Mouse (Mus musculus) layer of hippocampus, postnatal 36 days (tissue): ENCODE measurements around the gene Dis3l. TPM values are rescaled to one million over a fixed set of nuclear protein-coding genes. Genes with fewer than 3 reads are reported as not detected.
"Not testable (repeated sequence)": the region's sequence is repeated elsewhere in the genome, so short reads cannot be mapped to it uniquely, and the experiment has no call there.

Experiments used
- DNase-seq, 2 experiments: peaks; one replicate each; pipeline ENCODE4 v3.0.0; 2022
- total RNA-seq, 2 experiments: library from RNA; stranded (reverse); gene quantifications; 2 replicates each; pipeline ENCODE4 v1.2.3; 2021

Gene Dis3l
- total RNA-seq, 2 experiments from 2014 or later = 28.6 to 30.3 TPM

DNA sequence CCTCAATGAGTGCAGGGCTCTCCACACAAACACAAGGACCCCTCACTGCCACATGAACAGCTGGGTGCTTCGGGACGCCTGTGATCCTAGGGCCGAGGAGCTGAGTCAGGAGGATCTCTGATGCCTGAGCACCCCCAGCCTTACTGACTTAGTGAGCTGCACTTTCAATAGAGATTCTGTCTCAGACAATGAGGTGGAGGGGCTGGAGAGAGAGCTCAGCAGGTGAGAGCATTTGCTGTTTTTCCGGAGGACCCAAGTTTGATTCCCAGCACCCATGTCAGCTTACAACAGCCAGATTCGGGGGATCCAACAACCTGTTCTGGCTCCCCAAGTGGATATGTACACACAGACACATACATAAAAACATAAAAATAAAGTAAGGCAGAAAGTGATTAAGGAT lies 24.1 kb downstream of the Dis3l start:
- no peak for DNase-seq

DNA sequence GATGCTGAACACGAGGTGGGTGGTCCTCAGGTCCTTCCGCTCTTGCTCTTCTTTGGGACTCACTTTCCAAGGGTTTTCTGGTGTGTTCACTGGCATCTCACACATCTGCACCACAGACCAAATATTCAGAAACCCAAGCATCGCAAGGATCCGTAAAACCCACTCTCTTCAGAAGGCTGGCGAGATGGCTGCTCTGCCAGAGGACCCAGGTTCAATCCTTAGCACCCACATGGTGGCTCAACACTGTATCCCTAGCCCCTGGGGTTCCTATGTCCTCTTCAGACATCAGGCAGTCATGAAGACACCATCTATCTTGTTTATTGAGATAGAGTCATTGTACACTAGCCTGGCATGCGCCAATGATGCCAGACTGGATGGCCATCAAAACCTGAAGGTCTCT lies 26.4 kb downstream of the Dis3l start:
- DNase-seq = no peak

DNA sequence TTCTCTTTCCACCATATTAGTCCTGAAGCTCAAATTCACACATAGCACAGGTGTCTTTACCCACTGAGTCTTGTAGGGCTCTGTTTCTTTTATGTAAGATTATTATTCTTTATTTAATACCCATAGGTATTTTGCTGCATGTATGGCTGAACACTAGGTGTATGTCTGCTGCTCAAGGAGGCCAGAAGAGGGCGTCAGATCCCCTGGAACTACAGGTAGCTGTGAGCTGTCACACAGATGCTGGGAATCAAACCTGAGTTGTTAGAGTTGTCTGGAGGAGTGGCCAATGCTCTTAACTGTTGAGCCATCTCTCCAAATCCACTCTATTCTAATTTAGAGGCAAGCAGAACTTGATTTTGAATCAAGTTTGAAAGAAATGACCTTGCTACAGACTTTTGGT lies 29.0 kb downstream of the Dis3l start:
- DNase-seq = no peak

DNA sequence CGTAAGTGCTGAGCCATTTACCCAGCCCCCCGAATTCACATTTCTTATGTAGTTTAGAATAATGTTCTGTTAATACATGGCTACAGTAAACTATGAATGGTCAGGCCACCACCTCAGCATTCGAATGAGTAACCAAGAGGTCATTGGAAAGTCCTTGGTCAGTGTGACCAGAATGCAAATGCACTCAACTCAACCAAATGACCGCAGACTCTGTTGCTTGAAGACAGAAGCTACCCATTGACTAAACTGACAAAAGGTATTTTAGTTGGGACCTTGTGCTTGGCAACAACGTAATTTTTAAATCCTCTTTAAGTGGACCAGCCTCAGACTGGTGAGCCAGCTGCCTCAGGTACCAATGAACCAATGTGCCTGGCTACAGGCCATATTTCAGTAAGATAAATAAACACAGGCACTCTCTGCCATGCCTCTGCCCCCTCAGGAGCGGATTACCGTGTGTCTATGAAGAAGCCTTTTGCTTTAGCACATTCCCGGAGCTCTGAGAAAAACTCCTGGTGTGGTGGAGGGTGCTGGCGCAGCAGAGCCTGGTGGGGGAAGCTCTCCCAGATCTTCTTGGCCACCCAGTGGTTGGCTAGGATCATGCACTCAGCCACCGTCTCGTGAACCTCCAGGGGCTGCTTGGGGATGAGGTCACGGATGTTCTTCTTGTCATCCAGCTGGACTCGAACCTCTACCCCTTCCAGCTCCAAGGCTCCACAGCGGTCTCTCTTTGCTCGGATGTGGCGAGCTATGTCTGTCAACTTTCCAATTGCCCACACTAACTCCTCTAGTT lies 29.9 kb downstream of the Dis3l start:
- no peak for DNase-seq

DNA sequence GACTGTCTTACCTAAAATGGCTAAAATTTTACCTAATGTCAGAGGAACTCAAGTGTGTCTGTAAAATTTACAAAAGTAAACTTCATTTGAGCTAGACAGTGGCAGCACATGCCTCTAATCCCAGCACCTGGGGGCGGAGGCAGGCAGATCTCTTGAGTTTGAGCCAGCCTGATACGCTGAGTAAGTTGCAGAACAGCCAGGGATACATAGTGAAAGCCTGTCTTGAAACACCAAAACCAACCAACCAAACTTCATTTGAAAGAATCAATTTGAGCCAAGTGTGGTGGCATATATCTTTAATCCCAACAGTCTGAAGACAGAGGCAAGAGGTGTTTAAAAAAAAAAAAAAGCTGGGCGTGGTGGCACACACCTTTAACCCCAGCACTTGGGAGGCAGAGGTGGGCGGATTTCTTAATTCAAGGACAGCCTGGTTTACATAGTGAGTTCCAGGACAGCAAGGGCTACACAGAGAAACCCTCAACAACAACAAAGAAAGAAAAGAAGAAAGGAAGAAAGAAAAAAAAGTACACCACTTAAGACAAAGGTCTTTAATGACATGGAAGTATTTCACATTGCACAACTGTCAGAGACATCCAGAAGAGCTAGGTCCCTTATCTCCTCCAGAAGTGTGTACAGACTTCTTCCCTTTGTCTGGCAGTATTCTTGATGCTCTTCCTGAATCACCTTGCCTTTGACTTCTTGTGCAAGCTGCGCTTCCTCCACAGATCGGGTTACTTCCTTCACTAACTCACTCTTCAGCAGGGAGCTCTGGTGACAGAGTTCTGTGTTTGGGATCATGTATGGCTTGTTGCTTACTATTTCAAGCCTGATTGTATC lies 34.4 kb downstream of the Dis3l start:
- DNase-seq = no peak

DNA sequence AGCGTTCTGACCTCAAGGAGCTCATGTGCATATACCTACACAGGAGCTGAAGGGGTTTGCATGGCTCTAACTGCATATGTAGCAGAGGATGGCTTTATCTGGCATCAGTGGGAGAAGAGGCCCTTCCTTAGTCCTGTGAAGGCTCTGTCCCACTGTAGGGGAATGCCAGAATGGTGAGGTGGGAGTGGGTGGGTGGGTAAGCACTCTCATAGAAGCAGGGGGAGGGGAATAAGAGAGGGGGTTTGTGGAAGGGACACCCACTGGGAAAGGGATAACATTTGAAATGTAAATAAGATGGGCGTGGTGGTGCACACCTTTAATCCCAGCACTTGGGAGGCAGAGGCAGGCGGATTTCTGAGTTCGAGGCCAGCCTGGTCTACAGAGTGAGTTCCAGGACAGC lies 38.0 kb downstream of the Dis3l start:
- not testable (repeated sequence) for DNase-seq

DNA sequence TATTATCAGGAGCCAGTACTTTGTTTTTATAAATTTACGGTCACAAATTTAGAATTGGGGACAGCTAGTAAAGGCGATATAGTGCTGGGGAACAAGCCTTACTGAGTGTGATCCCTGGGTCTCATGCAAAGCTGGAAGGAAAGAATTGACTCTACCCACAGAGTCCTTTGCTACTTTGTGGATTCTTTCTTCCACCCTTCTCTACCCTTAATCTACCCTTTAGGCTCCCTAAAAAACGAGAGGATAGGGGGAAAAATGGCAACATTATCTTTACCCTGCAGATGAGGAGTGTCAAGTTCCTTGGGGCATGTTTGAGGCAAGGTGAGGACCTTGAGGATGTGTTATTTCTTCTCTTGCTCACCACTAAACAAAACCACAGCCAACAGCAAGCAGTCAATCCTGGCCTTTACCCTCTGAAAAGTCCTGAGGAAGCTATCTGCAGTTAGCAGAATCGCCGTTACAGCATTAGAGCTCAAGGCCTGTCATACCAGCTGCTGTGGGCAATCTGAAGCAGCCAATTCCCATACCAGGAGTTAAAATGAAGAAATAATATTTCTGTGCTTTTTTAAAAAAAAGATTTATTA lies 58.6 kb downstream of the Dis3l start:
- DNase-seq = no peak

DNA sequence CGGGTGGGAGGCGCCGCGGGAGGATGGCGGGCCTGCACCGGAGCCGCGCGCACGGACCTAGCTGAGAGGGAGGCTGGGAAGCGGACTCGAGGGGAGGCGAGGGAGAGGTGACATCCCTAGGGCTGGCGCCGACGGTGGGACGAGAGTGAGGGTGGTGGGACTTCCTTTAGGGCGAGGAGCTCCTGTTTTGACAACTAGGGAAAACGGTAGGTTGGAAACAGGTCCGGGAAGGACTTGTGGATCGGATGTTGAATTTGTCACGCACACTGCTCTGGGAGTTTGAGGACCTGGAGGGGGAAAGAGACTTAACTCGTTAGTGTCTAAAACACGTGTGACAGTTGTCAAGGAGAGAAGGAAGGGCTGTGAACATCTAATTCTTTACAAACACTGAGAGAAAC lies 59.3 kb downstream of the Dis3l start:
- no peak for DNase-seq

DNA sequence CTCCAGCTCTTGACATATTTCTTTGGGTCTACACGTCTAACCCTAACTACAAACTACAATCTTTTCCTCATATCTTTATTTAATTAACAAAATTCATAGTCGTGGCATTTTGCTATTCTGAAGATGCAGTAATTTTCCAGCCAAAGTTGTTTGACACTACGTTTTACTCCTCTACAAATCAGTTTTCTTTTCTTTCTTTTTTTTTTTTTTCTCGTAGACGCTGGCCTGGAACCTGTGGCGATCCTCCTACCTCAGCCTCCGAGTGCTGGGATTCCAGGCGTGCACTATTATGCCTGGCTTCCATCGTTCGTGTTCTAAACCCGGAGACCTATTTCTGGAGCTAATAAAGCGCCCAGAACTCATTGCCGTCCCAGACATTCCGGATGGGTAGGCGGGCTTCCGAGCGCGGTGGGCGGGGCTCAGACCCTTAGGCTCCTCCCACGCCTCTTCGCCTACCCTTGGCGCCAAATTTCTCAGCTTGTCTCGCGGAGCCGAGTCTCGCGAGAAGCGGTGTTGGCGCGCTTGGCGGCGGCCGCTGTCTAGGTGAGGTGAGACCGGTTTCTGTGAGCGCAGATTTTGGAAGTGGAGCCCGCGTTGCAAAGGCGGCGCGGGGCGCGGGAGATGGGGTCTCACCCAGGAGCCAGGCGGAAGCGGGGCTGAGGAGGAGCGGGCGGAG lies 59.8 kb downstream of the Dis3l start, which contains the start of gene Tipin:
Gene Tipin, plus strand, starts transcription at position 477 of the 676 bp plus-strand sequence.
- peak; percentile 91 for DNase-seq

DNA sequence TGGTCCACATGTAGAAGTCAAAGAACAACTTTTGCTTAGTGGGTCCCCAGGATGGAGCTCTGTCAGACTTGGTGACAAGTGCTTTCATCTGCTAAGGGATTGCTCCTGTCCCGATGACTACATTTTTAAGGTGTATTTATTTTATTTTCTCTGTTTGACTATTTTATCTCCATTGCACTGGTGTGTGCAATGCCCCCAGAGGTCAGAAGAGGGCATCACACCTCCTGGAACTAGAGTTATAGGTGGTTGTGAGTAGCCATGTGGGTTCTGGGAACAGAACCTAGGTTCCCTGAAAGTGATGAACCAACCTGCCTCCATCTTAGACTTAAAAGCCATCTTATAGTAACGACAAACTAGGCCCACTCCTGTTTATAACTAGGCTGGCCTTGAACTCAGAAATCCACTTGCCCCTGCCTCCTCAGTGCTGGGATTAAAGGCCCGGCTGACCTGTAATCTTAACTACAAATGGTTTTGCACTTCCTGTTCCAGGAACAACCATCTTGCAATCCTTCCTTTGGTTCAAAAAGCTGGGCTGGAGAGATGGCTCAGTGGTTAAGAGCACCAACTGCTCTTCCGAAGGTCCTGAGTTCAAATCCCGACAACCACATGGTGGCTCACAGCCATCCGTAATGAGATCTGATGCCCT lies 62.3 kb downstream of the Dis3l start:
- no peak for DNase-seq

DNA sequence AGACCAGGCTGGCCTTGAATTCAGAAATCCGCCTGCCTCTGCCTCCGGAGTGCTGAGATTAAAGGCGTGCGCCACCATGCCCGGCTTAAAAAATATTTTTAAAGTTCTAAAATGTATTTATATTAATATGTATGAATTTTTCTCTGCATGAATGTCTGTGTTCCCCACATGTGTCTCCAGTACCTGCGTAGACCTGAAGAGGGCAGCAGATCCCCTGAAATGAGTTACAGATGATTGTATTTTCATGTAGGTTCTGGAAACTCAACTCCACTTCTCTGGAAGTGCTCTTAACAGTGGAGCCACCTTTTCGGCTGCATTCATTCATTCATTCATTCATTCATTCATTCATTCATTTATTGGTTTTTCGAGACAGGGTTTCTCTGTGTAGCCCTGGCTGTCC lies 63.4 kb downstream of the Dis3l start:
- DNase-seq = peak; percentile 20 to 42

DNA sequence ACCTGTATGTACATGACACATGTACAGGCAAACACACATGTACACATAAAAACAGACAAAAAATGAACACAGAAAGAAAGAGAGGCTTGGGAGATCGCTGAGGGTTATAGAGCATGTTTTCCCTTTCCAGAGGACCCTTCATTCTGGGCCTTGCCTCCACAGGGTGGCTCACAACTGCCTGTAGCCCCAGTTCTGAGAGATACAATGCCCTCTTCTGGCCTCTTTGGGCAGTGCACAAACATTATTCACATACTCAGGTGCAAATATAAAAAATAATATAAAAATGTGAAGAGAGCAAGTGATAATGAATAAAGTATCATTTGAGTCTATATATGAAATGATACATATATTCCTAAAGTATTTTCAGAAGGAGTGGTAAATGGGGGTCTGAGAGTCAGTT lies 66.2 kb downstream of the Dis3l start:
- DNase-seq = no peak

DNA sequence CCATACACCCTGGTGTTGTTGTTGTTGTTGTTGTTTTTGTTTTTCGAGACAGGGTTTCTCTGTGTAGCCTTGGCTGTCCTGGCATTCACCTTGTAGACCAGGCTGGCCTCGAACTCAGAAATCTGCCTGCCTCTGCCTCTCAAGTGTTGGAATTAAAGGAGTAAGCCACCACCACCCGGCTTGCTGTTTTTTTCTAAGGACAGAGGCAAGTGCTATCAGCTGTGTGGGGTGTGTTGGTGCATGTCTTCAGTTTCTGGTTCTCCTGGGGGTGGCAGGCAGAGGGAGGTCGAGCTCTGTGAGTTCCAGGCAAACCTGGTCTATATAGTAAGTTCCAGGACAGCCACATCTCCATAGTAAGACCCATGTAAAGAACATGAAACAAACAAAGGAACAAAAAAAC lies 66.8 kb downstream of the Dis3l start:
- DNase-seq = no peak

DNA sequence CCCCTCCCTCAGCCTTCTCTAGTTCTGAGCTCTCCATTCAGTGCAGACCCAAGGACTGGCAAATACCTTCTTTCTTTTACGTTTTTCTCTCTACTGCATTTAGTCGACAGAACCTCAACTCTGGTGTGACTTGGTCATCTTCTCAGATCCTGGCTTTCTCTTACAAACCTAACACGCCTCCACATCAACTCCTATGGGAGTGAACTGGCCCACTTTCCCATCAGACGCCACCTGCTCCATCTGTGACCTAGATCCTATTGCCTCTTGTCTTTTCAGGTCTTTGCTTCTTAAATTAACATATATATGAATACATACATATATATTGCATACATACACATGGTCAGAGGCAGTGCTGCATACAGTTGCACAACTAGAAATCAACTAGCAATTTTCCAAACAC lies 67.3 kb downstream of the Dis3l start:
- DNase-seq = no peak

DNA sequence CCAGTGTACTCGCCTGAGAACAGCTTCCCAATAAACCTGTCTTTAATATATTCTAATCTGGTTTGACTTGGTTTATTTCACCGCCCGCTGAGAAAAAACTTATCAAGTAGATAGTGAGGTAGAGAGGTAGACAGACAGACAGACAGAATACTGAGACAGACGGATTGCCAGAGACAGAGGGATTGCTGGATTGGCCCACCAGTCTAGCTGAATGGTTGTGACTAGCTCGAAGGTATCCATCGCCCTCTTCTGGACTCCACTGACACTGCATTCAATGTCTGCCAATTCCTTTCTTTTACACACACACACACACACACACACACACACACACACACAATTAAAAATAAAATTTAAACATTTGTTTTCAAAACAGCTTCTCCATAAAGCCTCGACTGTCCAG lies 68.5 kb downstream of the Dis3l start:
- peak; percentile 32 to 45 for DNase-seq

DNA sequence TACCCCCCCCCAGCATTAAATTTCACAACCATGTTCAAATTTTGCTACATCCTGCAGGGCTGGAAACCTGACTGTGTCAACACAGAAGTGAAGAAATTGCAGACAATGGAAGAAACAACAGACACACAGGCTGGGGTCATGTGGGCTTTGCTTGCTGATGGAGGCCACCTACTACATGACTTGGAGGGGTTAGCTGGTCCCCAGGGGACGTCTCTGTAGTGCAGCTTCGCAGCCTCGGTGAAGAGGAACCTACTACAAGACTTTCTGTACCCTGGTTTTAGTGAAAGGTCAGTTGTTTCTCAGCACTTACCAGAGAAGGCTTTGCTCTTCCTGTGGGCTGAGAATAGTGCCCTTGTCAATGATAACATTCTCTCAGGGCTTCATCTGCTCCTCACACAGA lies 69.8 kb downstream of the Dis3l start:
- DNase-seq = no peak

DNA sequence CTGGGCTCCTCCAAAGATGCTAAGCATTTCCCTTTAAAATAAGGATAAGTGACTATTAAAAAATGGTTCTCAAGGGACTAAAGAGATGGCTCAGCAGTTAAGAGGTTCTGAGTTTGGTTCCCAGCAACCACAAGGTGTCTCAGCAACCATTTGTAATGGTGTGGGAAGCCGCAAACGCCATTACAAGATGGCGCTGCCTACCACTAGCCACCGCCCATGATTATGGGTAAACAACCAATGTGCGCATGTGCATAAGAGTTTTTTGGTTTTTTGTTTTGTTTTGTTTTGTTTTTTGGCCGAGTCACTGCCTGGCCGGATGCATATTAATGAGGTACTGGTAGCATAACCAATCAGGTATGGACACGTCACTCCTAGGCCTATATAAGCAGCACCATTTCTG lies 72.3 kb downstream of the Dis3l start:
- DNase-seq = not testable (repeated sequence)

DNA sequence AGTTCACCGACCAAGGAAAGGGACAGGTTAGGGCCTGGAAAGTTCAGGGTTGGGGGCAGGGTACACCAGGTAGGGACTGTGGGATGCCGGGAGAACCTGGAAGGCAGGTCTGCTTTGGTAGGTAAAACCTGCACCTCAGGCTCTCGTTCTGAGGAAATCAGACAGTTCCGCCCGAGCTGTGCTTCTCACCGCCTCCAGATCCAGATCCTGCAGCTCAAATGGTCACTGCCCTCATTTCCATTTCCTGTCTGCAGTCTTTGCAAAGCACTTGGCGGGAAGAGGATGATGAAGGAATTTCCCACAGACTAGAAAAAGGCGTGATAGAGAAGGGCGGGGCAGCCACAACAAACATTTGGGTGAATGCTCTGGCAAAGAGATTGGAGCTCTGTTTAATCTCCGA lies 72.9 kb downstream of the Dis3l start:
- no peak for DNase-seq

DNA sequence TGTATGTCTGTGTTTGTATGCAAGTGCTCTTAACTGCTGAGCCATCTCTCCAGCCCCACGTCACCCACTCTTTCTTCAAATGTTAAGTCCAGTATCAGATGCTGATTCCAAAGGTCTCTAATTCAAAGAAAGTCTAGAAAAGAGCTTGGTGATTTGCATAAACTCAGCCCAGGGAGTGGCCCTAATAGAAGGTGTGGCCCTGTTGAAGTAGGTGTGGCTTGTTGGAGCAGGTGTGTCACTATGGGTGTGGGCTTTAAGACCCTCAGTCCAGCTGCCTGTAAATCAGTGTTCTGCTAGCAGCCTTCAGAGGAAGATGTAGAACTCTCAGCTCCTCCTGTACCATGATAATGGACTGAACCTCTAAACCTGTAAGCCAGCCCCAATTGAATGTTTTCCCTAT lies 73.9 kb downstream of the Dis3l start:
- no peak for DNase-seq

DNA sequence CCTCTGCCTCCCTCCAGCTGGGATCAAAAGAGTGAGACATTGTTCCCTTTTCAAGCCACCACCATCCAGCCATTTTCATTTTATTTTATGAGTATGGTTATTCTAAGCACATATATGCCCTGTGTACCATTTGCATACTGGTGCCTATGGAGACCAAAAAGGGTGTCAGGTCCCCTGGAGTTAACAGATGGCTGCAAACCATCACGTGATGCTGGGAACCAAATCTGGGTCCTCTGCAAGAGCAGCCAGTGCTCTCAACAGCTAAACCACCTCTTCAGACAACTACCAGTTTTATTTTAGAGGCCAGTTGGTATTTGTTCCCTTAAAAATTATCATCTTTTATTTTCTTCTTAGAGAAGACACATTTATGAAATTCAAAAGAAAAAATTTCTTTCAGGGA lies 76.3 kb downstream of the Dis3l start:
- no peak for DNase-seq

DNA sequence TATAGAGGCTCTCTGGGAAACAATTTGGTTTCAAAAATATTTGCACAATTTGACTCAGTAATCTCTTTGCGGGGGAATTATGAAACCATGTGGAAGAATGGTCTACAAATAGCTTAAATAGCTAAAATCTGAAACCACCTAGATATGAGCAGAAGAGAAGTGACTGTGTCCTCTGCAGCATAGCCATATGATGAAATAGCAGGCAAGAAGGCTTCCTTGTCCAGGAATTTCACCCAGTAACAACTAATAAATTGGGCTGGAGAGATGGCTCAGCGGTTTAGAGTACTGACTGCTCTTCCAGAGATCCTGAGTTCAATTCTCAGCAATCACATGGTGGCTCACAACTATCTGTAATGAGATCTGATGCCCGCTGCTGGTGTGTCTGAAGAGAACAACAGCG lies 80.1 kb downstream of the Dis3l start:
- no peak for DNase-seq

DNA sequence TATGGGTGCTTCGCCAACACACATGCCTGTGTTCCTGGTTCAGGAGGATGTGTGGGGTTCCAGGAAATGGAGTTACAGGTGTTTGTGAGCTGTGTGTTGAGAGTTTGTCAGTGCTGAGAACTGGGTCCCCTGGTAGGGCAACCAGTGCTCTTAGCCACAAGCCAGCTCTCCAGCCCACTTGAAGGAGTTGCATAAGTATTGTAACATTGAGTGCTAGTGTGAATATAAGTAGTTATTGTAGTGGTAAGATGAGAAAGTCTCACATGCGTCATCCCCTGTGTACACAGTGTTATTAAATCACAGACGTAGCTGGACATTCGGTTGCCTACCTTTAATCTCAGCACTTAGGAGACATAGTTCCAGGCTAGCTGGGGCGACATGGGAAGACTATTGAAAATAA lies 81.2 kb downstream of the Dis3l start:
- no peak for DNase-seq
